ENCODE assay signal across 11 mouse cellular contexts in genomic region chr10:61254761-61255160, GRCm38 (mm10). TPM values are rescaled to one million over a fixed set of nuclear protein-coding genes. Genes with fewer than 3 reads are reported as not detected.
A peak's percentile ranks its signal among the peaks of the same experiment; 100 is the strongest.
DNase-seq lines count a peak whose midpoint lies in the region; ATAC-seq and TF ChIP-seq lines count a peak whose summit lies in the region.
"Had no signal": no experiment of that assay in that cellular context is flagged by ENCODE, and none has a peak within 500 bp of the region (broad histone marks: within the 10 kb centered on the region; RNA-seq: fewer than 3 reads in every experiment).

No protein-coding gene starts in this region.

- H3K36me3 ChIP-seq in hindbrain, postnatal 0 days (ENCODE audit: insufficient read depth, low read length), result no peaks in the 10 kb centered on the region
- H3K36me3 ChIP-seq in hindbrain, embryonic 13.5 days, result no peaks in the 10 kb centered on the region
- H3K36me3 ChIP-seq in lung, embryonic 16.5 days (ENCODE audit: control insufficient read depth, insufficient read depth, low read length), result no peaks in the 10 kb centered on the region
- H3K36me3 ChIP-seq in liver, postnatal 0 days (replicated peaks; ENCODE audit: insufficient read depth, low read length), result no peaks in the 10 kb centered on the region
- H3K36me3 ChIP-seq: heart, embryonic 15.5 days had no signal

- TF ChIP-seq CTCF in hindbrain, postnatal 0 days (IDR thresholded peaks at IDR 0.05; ENCODE audit: low read depth), result no peak
- TF ChIP-seq CTCF in liver, postnatal 0 days (IDR thresholded peaks at IDR 0.05; ENCODE audit: low read depth), result no peak

- WGBS in hindbrain, postnatal 0 days, result 40% methylated on average over 6 of the region's 6 CpGs
- 85% methylated on average over 6 of the region's 6 CpGs for WGBS in hindbrain, embryonic 13.5 days
- WGBS in lung, embryonic 16.5 days, result 39% methylated on average over 6 of the region's 6 CpGs
- WGBS in liver, postnatal 0 days (ENCODE audit: insufficient replicate concordance), result 77% methylated on average over 6 of the region's 6 CpGs

- no peaks in the 10 kb centered on the region for H3K4me1 ChIP-seq in hindbrain, postnatal 0 days (ENCODE audit: insufficient read depth, low read length)
- H3K4me1 ChIP-seq in hindbrain, embryonic 13.5 days (replicated peaks), result 0 out of 2 replicates have a peak, but pooled peaks cover 4% of the 10 kb centered on the region
- no peaks in the 10 kb centered on the region; the same call in 1 of the 2 replicates for H3K4me1 ChIP-seq in lung, embryonic 16.5 days (replicated peaks; ENCODE audit: control insufficient read depth, insufficient read depth, low read length)
- H3K4me1 ChIP-seq in liver, postnatal 0 days (ENCODE audit: insufficient read depth), result no peaks in the 10 kb centered on the region
- H3K4me1 ChIP-seq: heart, embryonic 15.5 days had no signal

- H3K27ac ChIP-seq in hindbrain, postnatal 0 days, result 0 out of 2 replicates have a peak overlapping the region, but pooled peaks have one; percentile 7
- no peak overlapping the region for H3K27ac ChIP-seq in hindbrain, embryonic 13.5 days
- H3K27ac ChIP-seq in lung, embryonic 16.5 days (ENCODE audit: low read length), result peak overlapping the region; percentile 48
- no peak overlapping the region for H3K27ac ChIP-seq in liver, postnatal 0 days (ENCODE audit: low read depth)
- H3K27ac ChIP-seq: heart, embryonic 15.5 days had no signal

- peak; percentile 76 for DNase-seq in hindbrain, postnatal 0 days (ENCODE audit: low spot score)
- peak; percentile 74 for DNase-seq in cerebellum, adult 11 months
- DNase-seq in cerebellum, postnatal 10 days, result peak; percentile 93 to 95
- no peak for DNase-seq in liver, postnatal 0 days
- no peak for DNase-seq in thymus, postnatal 36 days
- DNase-seq: thymus, adult 2 months had no signal

- peak; percentile 40; the same call in 1 of the 2 replicates for ATAC-seq in hindbrain, postnatal 0 days
- ATAC-seq in hindbrain, embryonic 13.5 days (ENCODE audit: low FRiP score), result no peak
- peak; percentile 77 for ATAC-seq in lung, embryonic 16.5 days (ENCODE audit: low read depth)
- ATAC-seq in liver, postnatal 0 days, result no peak

- H3K27me3 ChIP-seq in hindbrain, postnatal 0 days (ENCODE audit: insufficient read depth, low read length), result no peaks in the 10 kb centered on the region
- H3K27me3 ChIP-seq in hindbrain, embryonic 13.5 days, result no peaks in the 10 kb centered on the region
- H3K27me3 ChIP-seq in lung, embryonic 16.5 days (ENCODE audit: control insufficient read depth, insufficient read depth, low read depth, low read length), result no peaks in the 10 kb centered on the region
- no peaks in the 10 kb centered on the region for H3K27me3 ChIP-seq in liver, postnatal 0 days (ENCODE audit: insufficient read depth, low read length)
- H3K27me3 ChIP-seq: heart, embryonic 15.5 days had no signal

- TF ChIP-seq EP300 in liver, postnatal 0 days (IDR thresholded peaks at IDR 0.05; ENCODE audit: low read depth), result no peak

- no peak overlapping the region for H3K4me2 ChIP-seq in hindbrain, postnatal 0 days (ENCODE audit: low read depth, low read length)
- no peak overlapping the region for H3K4me2 ChIP-seq in hindbrain, embryonic 13.5 days
- no peak overlapping the region for H3K4me2 ChIP-seq in lung, embryonic 16.5 days (ENCODE audit: low read depth, low read length)
- H3K4me2 ChIP-seq in liver, postnatal 0 days (ENCODE audit: low read depth, low read length), result no peak overlapping the region
- H3K4me2 ChIP-seq: heart, embryonic 15.5 days had no signal

- H3K4me3 ChIP-seq in hindbrain, postnatal 0 days (ENCODE audit: low read length), result no peak overlapping the region
- H3K4me3 ChIP-seq in hindbrain, embryonic 13.5 days, result no peak overlapping the region
- no peak overlapping the region for H3K4me3 ChIP-seq in lung, embryonic 16.5 days (ENCODE audit: low read length)
- no peak overlapping the region for H3K4me3 ChIP-seq in liver, postnatal 0 days (ENCODE audit: low read depth, low read length)
- H3K4me3 ChIP-seq: heart, embryonic 15.5 days had no signal

- peaks cover 3% of the 10 kb centered on the region; the same call in 1 of the 2 replicates for H3K9me3 ChIP-seq in hindbrain, postnatal 0 days (ENCODE audit: low read length)
- H3K9me3 ChIP-seq in hindbrain, embryonic 13.5 days, result peaks cover 8% of the 10 kb centered on the region; the same call in 1 of the 2 replicates
- peaks cover 3% of the 10 kb centered on the region; the same call in 1 of the 2 replicates for H3K9me3 ChIP-seq in lung, embryonic 16.5 days (ENCODE audit: control insufficient read depth, low read length)
- no peaks in the 10 kb centered on the region for H3K9me3 ChIP-seq in liver, postnatal 0 days (ENCODE audit: low read length)
- H3K9me3 ChIP-seq: heart, embryonic 15.5 days had no signal

- H3K9ac ChIP-seq in hindbrain, postnatal 0 days (replicated peaks; ENCODE audit: low read length), result no peak overlapping the region
- no peak overlapping the region for H3K9ac ChIP-seq in hindbrain, embryonic 13.5 days
- H3K9ac ChIP-seq in lung, embryonic 16.5 days (ENCODE audit: low read length), result no peak overlapping the region
- H3K9ac ChIP-seq in liver, postnatal 0 days (replicated peaks), result no peak overlapping the region
- H3K9ac ChIP-seq: heart, embryonic 15.5 days had no signal

RNA-seq across cellular contexts. Expression of gene Adamts14, which starts 18.5 kb away (rescaled TPM):
- 1.5 and 1.8 TPM in 2 replicates for total RNA-seq in hindbrain, postnatal 0 days (2014; rRNA removed)
- 0.36 and 0.37 TPM in 2 replicates for polyA plus RNA-seq in hindbrain, postnatal 0 days (2015; fragmentation: Nextera tagmentation; extraction: Ambion mirVana)
- 0.14 and 0.31 TPM in 2 replicates for polyA plus RNA-seq in hindbrain, embryonic 13.5 days (2015; fragmentation: Nextera tagmentation; extraction: Ambion mirVana)
- polyA plus RNA-seq in lung, embryonic 16.5 days (2015; fragmentation: Nextera tagmentation; extraction: Ambion mirVana), result 2.6 and 2.7 TPM in 2 replicates
- 0.39 and 0.46 TPM in 2 replicates for polyA plus RNA-seq in liver, postnatal 0 days (2015; fragmentation: Nextera tagmentation; extraction: Ambion mirVana)

RNA-seq across cellular contexts. Expression of gene Prf1, which starts 42.9 kb away (rescaled TPM):
- not detected in 2 replicates for total RNA-seq in hindbrain, postnatal 0 days (2014; rRNA removed)
- polyA plus RNA-seq in hindbrain, postnatal 0 days (2015; fragmentation: Nextera tagmentation; extraction: Ambion mirVana), result not detected in 2 replicates
- 0.06 TPM in 1 of 2 replicates, not detected in the other for polyA plus RNA-seq in hindbrain, embryonic 13.5 days (2015; fragmentation: Nextera tagmentation; extraction: Ambion mirVana)
- polyA plus RNA-seq in lung, embryonic 16.5 days (2015; fragmentation: Nextera tagmentation; extraction: Ambion mirVana), result 0.06 TPM in 1 of 2 replicates, not detected in the other
- polyA plus RNA-seq in liver, postnatal 0 days (2015; fragmentation: Nextera tagmentation; extraction: Ambion mirVana), result 0.13 and 0.21 TPM in 2 replicates
- total RNA-seq: left cerebral cortex, adult 8-10 months had no signal
- polyA plus RNA-seq: embryonic facial prominence, embryonic 11.5 days had no signal

Comparison
In these comparisons a context has a peak if more than half of its experiments do, and no peak if none do; other contexts are left out.
1. ATAC-seq: peak in hindbrain, postnatal 0 days (single experiment) and lung, embryonic 16.5 days (single experiment); none in hindbrain, embryonic 13.5 days (single experiment) and liver, postnatal 0 days (single experiment).
2. H3K27ac ChIP-seq: peak in hindbrain, postnatal 0 days (single experiment) and lung, embryonic 16.5 days (single experiment); none in hindbrain, embryonic 13.5 days (single experiment) and liver, postnatal 0 days (single experiment).
3. DNase-seq: peak in hindbrain, postnatal 0 days (single experiment), cerebellum, adult 11 months (single experiment) and cerebellum, postnatal 10 days (2 of 2); none in liver, postnatal 0 days (single experiment) and thymus, postnatal 36 days (0 of 2).